Mouse (Mus musculus): ENCODE data around the gene Tesc. TPM values are rescaled to one million over a fixed set of nuclear protein-coding genes. Genes with fewer than 3 reads are reported as not detected.

Gene Tesc
- polyA plus RNA-seq, 2 experiments = 2.2 to 8.6 TPM

GRCm38 (mm10) chr5:118025880-118026279, 1.7 kb upstream of the Tesc start:
- no peak for TF ChIP-seq POLR2A (IDR thresholded peaks at IDR 0.05; ENCODE audit: borderline replicate concordance, extremely low read depth, insufficient read depth, insufficient read length)
- H3K9ac ChIP-seq (ENCODE audit: low read depth, low read length, severe bottlenecking) = no peak overlapping the region
- no peak overlapping the region for H3K4me2 ChIP-seq (replicated peaks; ENCODE audit: low read depth, low read length, severe bottlenecking)
- H3K9me3 ChIP-seq (ENCODE audit: control insufficient read depth, low read length) = no peaks in the 10 kb centered on the region
- H3K4me3 ChIP-seq (replicated peaks; ENCODE audit: low read length) = no peak overlapping the region
- peaks cover 53% of the 10 kb centered on the region for H3K27me3 ChIP-seq (ENCODE audit: control insufficient read depth, insufficient read depth, low read length)
- no peaks in the 10 kb centered on the region for H3K36me3 ChIP-seq (ENCODE audit: control insufficient read depth, insufficient read depth, low read length)
- no peak for DNase-seq (ENCODE audit: low spot score)
- ATAC-seq (ENCODE audit: low FRiP score, low read depth) = no peak
- 3% methylated on average over 12 of the region's 12 CpGs for WGBS
- H3K27ac ChIP-seq (replicated peaks; ENCODE audit: low read depth, low read length) = no peak overlapping the region
- peaks cover 19% of the 10 kb centered on the region for H3K4me1 ChIP-seq (ENCODE audit: control insufficient read depth, insufficient read depth, low read length)

- TF ChIP-seq POLR2A (IDR thresholded peaks at IDR 0.05; ENCODE audit: borderline replicate concordance, extremely low read depth, insufficient read depth, insufficient read length) = no peak
- ATAC-seq (ENCODE audit: low FRiP score, low read depth) = no peak
- H3K4me2 ChIP-seq (replicated peaks; ENCODE audit: low read depth, low read length, severe bottlenecking) = no peak overlapping the region
- peaks cover 19% of the 10 kb centered on the region for H3K4me1 ChIP-seq (ENCODE audit: control insufficient read depth, insufficient read depth, low read length)
- H3K36me3 ChIP-seq (ENCODE audit: control insufficient read depth, insufficient read depth, low read length) = no peaks in the 10 kb centered on the region
- no peaks in the 10 kb centered on the region for H3K9me3 ChIP-seq (ENCODE audit: control insufficient read depth, low read length)
- no peak overlapping the region for H3K9ac ChIP-seq (ENCODE audit: low read depth, low read length, severe bottlenecking)
- DNase-seq (ENCODE audit: low spot score) = no peak
- peaks cover 53% of the 10 kb centered on the region for H3K27me3 ChIP-seq (ENCODE audit: control insufficient read depth, insufficient read depth, low read length)
- no peak overlapping the region for H3K27ac ChIP-seq (replicated peaks; ENCODE audit: low read depth, low read length)
- H3K4me3 ChIP-seq (replicated peaks; ENCODE audit: low read length) = peak overlapping the region; percentile 2; the same call in 1 of the 2 replicates
- 3% methylated on average over 13 of the region's 13 CpGs for WGBS
Measured at GRCm38 (mm10) chr5:118026343-118026742, 1.2 kb upstream of the Tesc start.

GRCm38 (mm10) chr5:118027101-118027697, 344 bp upstream of the Tesc start:
- peaks cover 19% of the 10 kb centered on the region for H3K4me1 ChIP-seq (ENCODE audit: control insufficient read depth, insufficient read depth, low read length)
- peak overlapping the region; percentile 62 for H3K4me3 ChIP-seq (replicated peaks; ENCODE audit: low read length)
- no peak for TF ChIP-seq POLR2A (IDR thresholded peaks at IDR 0.05; ENCODE audit: borderline replicate concordance, extremely low read depth, insufficient read depth, insufficient read length)
- 1% methylated on average over 30 of the region's 39 CpGs for WGBS
- peak overlapping the region; percentile 53 for H3K9ac ChIP-seq (ENCODE audit: low read depth, low read length, severe bottlenecking)
- H3K27me3 ChIP-seq (ENCODE audit: control insufficient read depth, insufficient read depth, low read length) = peaks cover 53% of the 10 kb centered on the region
- no peak overlapping the region for H3K27ac ChIP-seq (replicated peaks; ENCODE audit: low read depth, low read length)
- no peak for DNase-seq (ENCODE audit: low spot score)
- no peaks in the 10 kb centered on the region for H3K9me3 ChIP-seq (ENCODE audit: control insufficient read depth, low read length)
- H3K36me3 ChIP-seq (ENCODE audit: control insufficient read depth, insufficient read depth, low read length) = no peaks in the 10 kb centered on the region
- ATAC-seq (ENCODE audit: low FRiP score, low read depth) = no peak
- peak overlapping the region; percentile 100 for H3K4me2 ChIP-seq (replicated peaks; ENCODE audit: low read depth, low read length, severe bottlenecking)

- Histone ChIP-seq H3K4me3 (replicated peaks; ENCODE audit: low read length) (peak overlapping the region; percentile 62), H3K4me2 (replicated peaks; ENCODE audit: low read depth, low read length, severe bottlenecking) (peak overlapping the region; percentile 100), H3K9ac (ENCODE audit: low read depth, low read length, severe bottlenecking) (peak overlapping the region; percentile 53), H3K27me3 (ENCODE audit: control insufficient read depth, insufficient read depth, low read length) (peaks cover 53% of the 10 kb centered on the region), H3K27ac (replicated peaks; ENCODE audit: low read depth, low read length) (no peak overlapping the region), H3K9me3 (ENCODE audit: control insufficient read depth, low read length) (no peaks in the 10 kb centered on the region), H3K4me1 (ENCODE audit: control insufficient read depth, insufficient read depth, low read length) (peaks cover 19% of the 10 kb centered on the region), H3K36me3 (ENCODE audit: control insufficient read depth, insufficient read depth, low read length) (no peaks in the 10 kb centered on the region)
- TF ChIP-seq POLR2A (IDR thresholded peaks at IDR 0.05; ENCODE audit: borderline replicate concordance, extremely low read depth, insufficient read depth, insufficient read length) = no peak
- DNase-seq (ENCODE audit: low spot score) (no peak), ATAC-seq (ENCODE audit: low FRiP score, low read depth) (no peak)
- WGBS = 2% methylated on average over 59 of the region's 79 CpGs
Measured at GRCm38 (mm10) chr5:118028191-118029034, 870 bp downstream of the Tesc start.

GRCm38 (mm10) chr5:118029035-118029408, 1.5 kb downstream of the Tesc start:
- TF ChIP-seq POLR2A (IDR thresholded peaks at IDR 0.05; ENCODE audit: borderline replicate concordance, extremely low read depth, insufficient read depth, insufficient read length) = no peak
- H3K36me3 ChIP-seq (ENCODE audit: control insufficient read depth, insufficient read depth, low read length) = no peaks in the 10 kb centered on the region
- no peak for DNase-seq (ENCODE audit: low spot score)
- peak overlapping the region; percentile 62 for H3K4me3 ChIP-seq (replicated peaks; ENCODE audit: low read length)
- peaks cover 19% of the 10 kb centered on the region for H3K4me1 ChIP-seq (ENCODE audit: control insufficient read depth, insufficient read depth, low read length)
- H3K4me2 ChIP-seq (replicated peaks; ENCODE audit: low read depth, low read length, severe bottlenecking) = peak overlapping the region; percentile 100
- no peak for ATAC-seq (ENCODE audit: low FRiP score, low read depth)
- H3K27me3 ChIP-seq (ENCODE audit: control insufficient read depth, insufficient read depth, low read length) = peaks cover 53% of the 10 kb centered on the region
- peak overlapping the region; percentile 7; the same call in 1 of the 2 replicates for H3K9ac ChIP-seq (ENCODE audit: low read depth, low read length, severe bottlenecking)
- H3K27ac ChIP-seq (replicated peaks; ENCODE audit: low read depth, low read length) = no peak overlapping the region
- WGBS = 7% methylated on average over 12 of the region's 12 CpGs
- H3K9me3 ChIP-seq (ENCODE audit: control insufficient read depth, low read length) = no peaks in the 10 kb centered on the region

All from limb, embryonic 14.5 days (tissue).